Mouse (Mus musculus) C2C12 (cell line): ENCODE results near the gene Cyb5d1. TPM values are rescaled to one million over a fixed set of nuclear protein-coding genes. Genes with fewer than 3 reads are reported as not detected.

Experiments used
- H3K27me3 ChIP-seq: one replicate; pipeline ENCODE4 v1.6.1; 2011; ENCODE audit not compliant: control insufficient read depth, insufficient read depth, insufficient read length
- H3K36me3 ChIP-seq: one replicate; pipeline ENCODE4 v1.6.1; 2011; ENCODE audit not compliant: control insufficient read depth, insufficient read depth
- H3K4me3 ChIP-seq: one replicate; pipeline ENCODE4 v1.5.1; 2011; ENCODE audit warnings: mild to moderate bottlenecking, control low read depth; ENCODE audit not compliant: poor library complexity, insufficient read depth, severe bottlenecking
- H3K79me2 ChIP-seq: one replicate; pipeline ENCODE4 v1.6.1; 2011; ENCODE audit not compliant: control insufficient read depth, insufficient read depth
- H3K79me3 ChIP-seq: one replicate; pipeline ENCODE4 v1.6.1; 2011; ENCODE audit warnings: low read depth, control low read depth
- H3ac ChIP-seq: one replicate; pipeline ENCODE3; 2011; ENCODE audit warnings: low read depth; ENCODE audit not compliant: control insufficient read depth, insufficient read length
- CEBPB ChIP-seq: IDR thresholded peaks from one replicate; pipeline ENCODE4 v1.6.1; 2011; ENCODE audit warnings: low read depth, mild to moderate bottlenecking, control low read depth, moderate library complexity
- CTCF ChIP-seq: IDR thresholded peaks from one replicate; pipeline ENCODE4 v1.5.1; 2011; ENCODE audit not compliant: control insufficient read depth, insufficient read depth, insufficient read length
- FOSL1 ChIP-seq: IDR thresholded peaks from one replicate; pipeline ENCODE4 v1.8.0; 2011; ENCODE audit warnings: mild to moderate bottlenecking, low read length; ENCODE audit not compliant: poor library complexity, insufficient read depth, severe bottlenecking
- MAX ChIP-seq: IDR thresholded peaks from one replicate; pipeline ENCODE4 v1.6.1; 2011; ENCODE audit warnings: mild to moderate bottlenecking, control low read depth
- MYOD1 ChIP-seq: IDR thresholded peaks from one replicate; pipeline ENCODE4 v1.6.1; 2011; ENCODE audit warnings: low read depth; ENCODE audit not compliant: control insufficient read depth, insufficient read length
- MYOG ChIP-seq: IDR thresholded peaks from one replicate; pipeline ENCODE4 v1.6.1; 2011; ENCODE audit not compliant: control insufficient read depth, insufficient read length; ENCODE audit errors: extremely low read depth
- USF1 ChIP-seq: IDR thresholded peaks from one replicate; pipeline ENCODE4 v1.6.1; 2011; ENCODE audit warnings: low read depth, mild to moderate bottlenecking, control low read depth, moderate library complexity
- polyA plus RNA-seq: library from polyadenylated mRNA; unstranded; fragments of >200 nt; fragmentation: generic; extraction: Trizol; gene quantifications from one replicate; pipeline ENCODE4 v1.2.1, GENCODE M21; 2012; ENCODE audit warnings: missing spikeins

Cyb5d1 gene
- polyA plus RNA-seq, 1 experiment, result 22.8 TPM

DNA sequence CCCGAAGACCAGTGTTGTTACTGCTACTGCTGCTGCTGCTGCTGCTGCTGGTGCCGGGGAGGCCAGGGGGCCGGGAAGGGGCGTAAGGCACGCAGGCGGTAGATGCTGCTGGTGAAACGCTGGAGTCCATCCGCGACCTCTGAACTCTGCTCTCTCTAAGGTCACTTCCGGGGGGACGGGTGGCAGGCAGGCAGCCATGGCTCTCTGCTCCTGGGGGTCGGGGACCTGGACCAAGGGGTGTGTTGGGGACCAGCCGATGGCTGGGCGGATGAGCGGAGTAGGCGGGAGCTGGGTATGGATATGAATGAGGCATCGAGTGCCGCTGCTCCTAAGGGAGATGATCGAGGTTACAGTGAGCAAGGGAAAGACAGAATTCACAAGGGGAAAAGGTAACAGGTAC is 10.9 kb upstream of the Cyb5d1 start:
- peaks cover 56% of the 10 kb centered on the region for H3K36me3 ChIP-seq
- H3K79me3 ChIP-seq, result peaks cover 30% of the 10 kb centered on the region
- H3K4me3 ChIP-seq, result no peak overlapping the region
- H3ac ChIP-seq, result no peak overlapping the region
- peaks cover 65% of the 10 kb centered on the region for H3K79me2 ChIP-seq
- no peak for TF ChIP-seq USF1
- TF ChIP-seq CTCF, result no peak
- TF ChIP-seq MYOD1, result no peak
- no peak for TF ChIP-seq MAX
- TF ChIP-seq FOSL1, result no peak
- no peak for TF ChIP-seq CEBPB
- TF ChIP-seq MYOG, result no peak
- no peaks in the 10 kb centered on the region for H3K27me3 ChIP-seq

DNA sequence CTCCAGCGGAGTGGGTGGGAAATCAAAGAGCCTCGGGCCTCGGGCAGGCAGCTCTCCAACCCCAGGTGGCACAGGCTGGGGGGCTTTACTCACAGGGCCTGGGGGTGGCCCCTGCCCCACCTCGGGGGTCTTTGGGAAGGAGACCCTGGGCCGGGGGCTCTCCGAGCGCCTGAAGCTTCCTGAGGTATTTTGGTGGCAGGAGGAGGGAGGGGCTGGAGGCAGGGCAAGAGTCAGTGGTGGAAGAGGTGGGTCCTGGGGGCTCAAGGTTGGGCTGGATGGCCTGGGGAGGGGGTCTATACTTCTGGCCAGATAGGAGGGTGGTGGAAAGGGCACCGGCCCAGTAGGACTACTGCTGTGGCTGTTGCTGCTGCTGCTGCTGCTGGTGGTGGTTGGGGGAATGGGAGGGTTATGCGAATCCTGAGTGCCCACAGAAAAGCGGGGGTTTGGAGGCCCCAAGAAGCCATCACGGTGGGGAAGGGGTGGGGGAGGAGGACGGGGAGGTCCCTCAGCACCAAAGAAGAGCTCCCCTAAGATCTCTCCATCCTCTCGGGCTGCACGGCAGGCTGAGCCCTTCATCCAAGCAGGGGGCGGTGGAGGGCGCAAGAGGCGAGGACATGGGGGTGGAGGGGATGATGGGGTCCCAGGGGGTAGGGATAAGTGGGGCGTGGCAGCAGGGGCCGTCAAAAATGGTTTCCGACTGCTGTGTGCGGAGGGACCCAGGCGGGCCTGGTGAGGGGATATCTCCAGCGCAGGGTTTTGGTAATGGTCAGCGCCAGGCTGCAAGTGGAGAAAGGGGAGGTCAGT is 10.2 kb upstream of the Cyb5d1 start:
- TF ChIP-seq MAX (no peak), MYOD1 (no peak), MYOG (no peak), USF1 (no peak), CTCF (no peak), CEBPB (no peak), FOSL1 (no peak)
- H3K27me3 ChIP-seq, result no peaks in the 10 kb centered on the region
- peaks cover 62% of the 10 kb centered on the region for H3K36me3 ChIP-seq
- peaks cover 58% of the 10 kb centered on the region for H3K79me2 ChIP-seq
- no peak overlapping the region for H3K4me3 ChIP-seq
- no peak overlapping the region for H3ac ChIP-seq
- peaks cover 29% of the 10 kb centered on the region for H3K79me3 ChIP-seq

DNA sequence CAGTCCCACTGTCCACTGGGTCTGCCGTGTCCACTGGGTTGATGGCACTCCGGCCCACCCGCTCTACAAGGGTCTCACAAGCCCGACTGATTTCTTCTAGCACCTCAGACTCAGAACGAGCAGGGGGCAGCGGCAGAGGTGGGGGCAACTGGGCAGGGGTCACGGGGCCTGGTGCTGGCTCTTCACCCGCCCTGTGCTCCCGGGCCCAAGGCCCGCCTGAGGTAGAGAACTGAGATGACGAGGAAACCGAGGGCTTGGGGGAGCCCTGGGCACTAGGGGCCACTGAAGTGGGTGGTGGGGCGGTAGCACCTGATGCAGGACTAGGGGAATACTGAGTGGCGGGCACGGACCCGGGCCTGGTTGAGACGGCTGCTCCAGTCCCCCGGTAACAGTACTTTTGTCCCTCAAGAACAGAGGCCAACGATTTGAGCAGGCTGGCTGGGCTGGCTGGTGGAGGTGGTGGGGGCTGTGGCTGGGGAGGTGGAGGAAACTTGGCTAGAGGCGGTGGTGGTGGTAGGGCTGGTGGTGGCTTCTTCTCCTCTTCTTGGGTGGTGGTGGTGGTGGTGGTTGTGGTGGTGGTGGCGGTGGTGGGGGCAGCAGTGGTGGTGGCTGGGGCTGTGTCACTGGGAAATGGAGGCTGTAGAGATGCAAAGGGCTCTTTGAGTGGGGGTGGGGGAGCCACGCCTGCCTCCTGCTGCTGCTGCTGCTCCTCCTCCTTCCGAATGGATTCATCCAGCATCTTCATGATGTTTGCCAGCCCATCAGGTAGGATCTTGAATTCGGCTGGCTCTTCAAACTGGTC is 9.4 kb upstream of the Cyb5d1 start:
- Histone ChIP-seq H3K36me3 (peaks cover 71% of the 10 kb centered on the region), H3K79me3 (peaks cover 22% of the 10 kb centered on the region), H3ac (no peak overlapping the region), H3K27me3 (no peaks in the 10 kb centered on the region), H3K79me2 (peaks cover 50% of the 10 kb centered on the region), H3K4me3 (no peak overlapping the region)
- TF ChIP-seq FOSL1 (no peak), MYOD1 (no peak), CTCF (no peak), USF1 (no peak), MYOG (no peak), MAX (no peak), CEBPB (no peak)

DNA sequence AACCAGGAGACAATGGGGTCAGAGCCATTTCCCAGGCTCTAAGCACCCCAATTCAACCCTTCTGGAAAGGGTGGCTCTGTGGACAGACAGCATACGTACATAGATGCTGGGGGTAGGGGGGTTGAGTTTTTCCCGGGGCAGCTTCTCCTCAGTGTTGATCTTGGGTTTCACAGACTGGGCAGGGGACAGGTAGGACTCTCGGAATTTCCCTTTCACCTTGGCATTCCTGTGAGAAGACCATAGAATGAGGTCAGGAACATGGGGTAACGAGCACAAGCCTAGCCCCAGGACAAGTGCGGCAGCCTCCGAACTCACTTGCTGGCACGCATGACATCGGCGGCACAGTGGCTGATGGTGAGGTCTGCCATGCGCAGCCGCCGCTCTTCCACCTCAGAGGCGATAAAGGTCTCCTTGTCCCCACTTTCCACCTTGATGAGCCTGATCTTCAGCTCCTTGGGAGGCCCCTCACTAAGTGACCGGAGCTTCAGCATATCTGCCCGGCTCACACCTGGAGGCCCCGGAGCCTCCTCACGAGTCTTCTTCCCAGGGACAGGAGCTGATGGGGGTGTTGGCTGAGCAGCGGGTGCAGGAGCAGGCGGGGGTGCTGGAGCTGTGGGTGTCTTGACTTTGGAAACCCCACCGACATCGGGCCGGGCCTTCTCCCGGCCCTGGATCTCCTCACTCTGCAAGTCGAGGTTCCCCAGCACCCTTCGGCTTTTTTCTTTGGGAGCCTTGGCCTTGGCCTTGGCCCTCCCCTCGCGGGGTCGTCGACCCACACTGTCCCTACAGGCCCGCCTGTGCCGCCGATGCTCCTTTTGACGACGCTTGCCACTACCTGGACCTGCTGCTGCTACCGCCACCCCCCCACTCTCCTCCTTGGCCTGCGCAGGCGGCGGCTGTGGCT is 8.5 kb upstream of the Cyb5d1 start:
- Histone ChIP-seq H3K4me3 (no peak overlapping the region), H3K27me3 (no peaks in the 10 kb centered on the region), H3K79me3 (peaks cover 17% of the 10 kb centered on the region), H3ac (no peak overlapping the region), H3K36me3 (peaks cover 72% of the 10 kb centered on the region), H3K79me2 (peaks cover 42% of the 10 kb centered on the region)
- TF ChIP-seq USF1 (no peak), FOSL1 (no peak), MYOD1 (no peak), MYOG (no peak), CTCF (no peak), CEBPB (no peak), MAX (no peak)

DNA sequence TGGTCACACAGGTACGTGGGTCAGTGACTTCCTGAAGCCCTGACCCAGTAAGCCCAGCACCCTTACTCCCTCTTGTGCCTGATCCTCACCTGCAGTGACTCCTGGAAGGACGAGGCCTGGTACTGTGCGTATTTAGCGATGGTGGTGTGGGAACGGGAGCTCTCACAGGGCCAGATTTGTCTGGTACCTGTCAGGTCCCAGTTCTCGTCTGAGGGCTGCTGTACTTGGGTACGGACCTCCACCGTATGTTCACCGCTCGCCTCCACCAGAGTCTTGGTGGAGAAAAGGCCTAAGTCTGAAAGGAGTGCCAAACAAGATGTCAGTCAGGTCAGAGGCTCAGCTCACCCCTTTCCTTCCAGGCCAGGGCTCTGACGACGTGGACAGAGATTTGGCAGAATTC is 6.6 kb upstream of the Cyb5d1 start:
- Histone ChIP-seq H3K79me3 (no peaks in the 10 kb centered on the region), H3K27me3 (no peaks in the 10 kb centered on the region), H3K79me2 (peaks cover 22% of the 10 kb centered on the region), H3K36me3 (peaks cover 61% of the 10 kb centered on the region), H3K4me3 (no peak overlapping the region), H3ac (no peak overlapping the region)
- no peak for TF ChIP-seq CEBPB
- no peak for TF ChIP-seq MYOG
- TF ChIP-seq MYOD1, result no peak
- no peak for TF ChIP-seq MAX
- TF ChIP-seq CTCF, result no peak
- TF ChIP-seq FOSL1, result no peak
- TF ChIP-seq USF1, result no peak
